Mouse (Mus musculus): ENCODE data around the gene Snx18. TPM values are rescaled to one million over a fixed set of nuclear protein-coding genes. Genes with fewer than 3 reads are reported as not detected.

Gene Snx18
- polyA plus RNA-seq, 1 experiment, result 0.07 TPM

GRCm38 (mm10) chr13:113582024-113582423 is 36.3 kb downstream of the Snx18 start:
- H3K4me1 ChIP-seq (ENCODE audit: control insufficient read depth), result no peaks in the 10 kb centered on the region
- H3K36me3 ChIP-seq (ENCODE audit: control insufficient read depth), result no peaks in the 10 kb centered on the region
- no peaks in the 10 kb centered on the region for H3K27me3 ChIP-seq (ENCODE audit: control insufficient read depth)
- no peaks in the 10 kb centered on the region for H3K9me3 ChIP-seq (ENCODE audit: control insufficient read depth, low read length)
- TF ChIP-seq GATA1 (IDR thresholded peaks at IDR 0.05; ENCODE audit: low read length), result no peak
- no peak for TF ChIP-seq TAL1 (IDR thresholded peaks at IDR 0.05; ENCODE audit: low read length)
- H3K4me3 ChIP-seq (replicated peaks), result no peak overlapping the region

DNA sequence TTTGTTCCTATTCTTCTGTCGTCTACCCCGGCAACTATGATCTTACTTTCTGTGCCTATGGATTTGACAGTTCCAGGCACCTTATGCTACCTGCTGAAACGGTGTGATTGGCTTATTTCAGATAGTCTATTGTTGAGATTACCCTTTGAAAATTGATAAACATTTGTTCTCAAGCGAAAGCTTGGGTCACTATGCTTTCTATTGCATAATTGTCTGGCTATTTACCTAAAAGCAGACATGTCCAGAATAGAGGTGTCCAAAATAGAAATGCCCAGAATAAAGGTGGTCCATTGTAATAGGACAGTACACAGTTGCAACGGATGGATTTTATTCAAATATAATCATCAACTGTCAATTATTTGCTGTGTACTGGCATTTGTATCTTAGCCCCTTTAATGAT is 36.9 kb downstream of the Snx18 start:
- no peaks in the 10 kb centered on the region for H3K27me3 ChIP-seq (ENCODE audit: control insufficient read depth)
- no peaks in the 10 kb centered on the region for H3K36me3 ChIP-seq (ENCODE audit: control insufficient read depth)

DNA sequence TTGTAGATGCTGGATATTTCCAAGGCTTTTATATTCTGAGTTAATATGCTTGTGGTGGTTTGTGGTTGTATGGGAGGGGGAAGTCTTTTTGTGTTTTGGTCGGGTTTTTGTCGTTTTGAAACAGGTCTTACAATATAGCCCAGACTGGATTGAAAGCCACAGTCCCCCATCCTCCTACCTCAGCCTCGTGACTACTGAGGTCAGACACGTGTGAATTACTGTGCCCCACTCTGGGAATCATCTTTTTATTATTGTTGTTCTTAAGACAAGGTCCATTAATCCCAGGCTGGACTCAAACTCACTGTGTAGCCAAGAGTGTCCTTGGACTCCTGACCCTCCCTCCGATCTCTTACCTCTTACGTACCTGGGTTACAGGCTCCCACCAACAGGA is 38.0 kb downstream of the Snx18 start:
- Histone ChIP-seq H3K4me1 (ENCODE audit: control insufficient read depth) (no peaks in the 10 kb centered on the region), H3K27me3 (ENCODE audit: control insufficient read depth) (no peaks in the 10 kb centered on the region), H3K36me3 (ENCODE audit: control insufficient read depth) (no peaks in the 10 kb centered on the region), H3K4me3 (replicated peaks) (no peak overlapping the region), H3K9me3 (ENCODE audit: control insufficient read depth, low read length) (no peaks in the 10 kb centered on the region)
- TF ChIP-seq TAL1 (IDR thresholded peaks at IDR 0.05; ENCODE audit: low read length) (no peak), GATA1 (IDR thresholded peaks at IDR 0.05; ENCODE audit: low read length) (no peak)

More for the DNA sequence above, 36.9 kb downstream of the Snx18 start:
- Histone ChIP-seq H3K4me3 (replicated peaks) (no peak overlapping the region), H3K4me1 (ENCODE audit: control insufficient read depth) (no peaks in the 10 kb centered on the region), H3K9me3 (ENCODE audit: control insufficient read depth, low read length) (no peaks in the 10 kb centered on the region)
- TF ChIP-seq GATA1 (IDR thresholded peaks at IDR 0.05; ENCODE audit: low read length) (no peak), TAL1 (IDR thresholded peaks at IDR 0.05; ENCODE audit: low read length) (no peak)

- Histone ChIP-seq H3K27me3 (ENCODE audit: control insufficient read depth) (no peaks in the 10 kb centered on the region), H3K36me3 (ENCODE audit: control insufficient read depth) (no peaks in the 10 kb centered on the region), H3K4me3 (replicated peaks) (no peak overlapping the region), H3K4me1 (ENCODE audit: control insufficient read depth) (no peaks in the 10 kb centered on the region), H3K9me3 (ENCODE audit: control insufficient read depth, low read length) (no peaks in the 10 kb centered on the region)
- TF ChIP-seq GATA1 (IDR thresholded peaks at IDR 0.05; ENCODE audit: low read length) (no peak), TAL1 (IDR thresholded peaks at IDR 0.05; ENCODE audit: low read length) (no peak)
Observed at GRCm38 (mm10) chr13:113579788-113580399, 38.5 kb downstream of the Snx18 start.

- Histone ChIP-seq H3K27me3 (ENCODE audit: control insufficient read depth) (no peaks in the 10 kb centered on the region), H3K4me1 (ENCODE audit: control insufficient read depth) (no peaks in the 10 kb centered on the region), H3K36me3 (ENCODE audit: control insufficient read depth) (no peaks in the 10 kb centered on the region), H3K9me3 (ENCODE audit: control insufficient read depth, low read length) (no peaks in the 10 kb centered on the region), H3K4me3 (replicated peaks) (no peak overlapping the region)
- TF ChIP-seq TAL1 (IDR thresholded peaks at IDR 0.05; ENCODE audit: low read length) (no peak), GATA1 (IDR thresholded peaks at IDR 0.05; ENCODE audit: low read length) (no peak)
Observed at GRCm38 (mm10) chr13:113574232-113574631, 44.1 kb downstream of the Snx18 start.

GRCm38 (mm10) chr13:113573377-113573776 is 45.0 kb downstream of the Snx18 start:
- TF ChIP-seq TAL1 (IDR thresholded peaks at IDR 0.05; ENCODE audit: low read length) (no peak), GATA1 (IDR thresholded peaks at IDR 0.05; ENCODE audit: low read length) (no peak)
- H3K36me3 ChIP-seq (ENCODE audit: control insufficient read depth), result no peaks in the 10 kb centered on the region
- H3K4me3 ChIP-seq (replicated peaks), result no peak overlapping the region
- no peaks in the 10 kb centered on the region for H3K4me1 ChIP-seq (ENCODE audit: control insufficient read depth)
- no peaks in the 10 kb centered on the region for H3K27me3 ChIP-seq (ENCODE audit: control insufficient read depth)
- H3K9me3 ChIP-seq (ENCODE audit: control insufficient read depth, low read length), result no peaks in the 10 kb centered on the region

- Histone ChIP-seq H3K27me3 (ENCODE audit: control insufficient read depth) (no peaks in the 10 kb centered on the region), H3K36me3 (ENCODE audit: control insufficient read depth) (no peaks in the 10 kb centered on the region), H3K4me1 (ENCODE audit: control insufficient read depth) (no peaks in the 10 kb centered on the region), H3K4me3 (replicated peaks) (no peak overlapping the region), H3K9me3 (ENCODE audit: control insufficient read depth, low read length) (peaks cover 3% of the 10 kb centered on the region; the same call in 1 of the 2 replicates)
- no peak for TF ChIP-seq GATA1 (IDR thresholded peaks at IDR 0.05; ENCODE audit: low read length)
- no peak for TF ChIP-seq TAL1 (IDR thresholded peaks at IDR 0.05; ENCODE audit: low read length)
Observed at GRCm38 (mm10) chr13:113572046-113572686, 46.2 kb downstream of the Snx18 start.

GRCm38 (mm10) chr13:113569526-113569925 is 48.8 kb downstream of the Snx18 start:
- no peaks in the 10 kb centered on the region for H3K27me3 ChIP-seq (ENCODE audit: control insufficient read depth)
- peaks cover 9% of the 10 kb centered on the region for H3K9me3 ChIP-seq (ENCODE audit: control insufficient read depth, low read length)
- no peaks in the 10 kb centered on the region for H3K4me1 ChIP-seq (ENCODE audit: control insufficient read depth)
- no peaks in the 10 kb centered on the region for H3K36me3 ChIP-seq (ENCODE audit: control insufficient read depth)
- no peak for TF ChIP-seq TAL1 (IDR thresholded peaks at IDR 0.05; ENCODE audit: low read length)
- no peak for TF ChIP-seq GATA1 (IDR thresholded peaks at IDR 0.05; ENCODE audit: low read length)
- H3K4me3 ChIP-seq (replicated peaks), result no peak overlapping the region

DNA sequence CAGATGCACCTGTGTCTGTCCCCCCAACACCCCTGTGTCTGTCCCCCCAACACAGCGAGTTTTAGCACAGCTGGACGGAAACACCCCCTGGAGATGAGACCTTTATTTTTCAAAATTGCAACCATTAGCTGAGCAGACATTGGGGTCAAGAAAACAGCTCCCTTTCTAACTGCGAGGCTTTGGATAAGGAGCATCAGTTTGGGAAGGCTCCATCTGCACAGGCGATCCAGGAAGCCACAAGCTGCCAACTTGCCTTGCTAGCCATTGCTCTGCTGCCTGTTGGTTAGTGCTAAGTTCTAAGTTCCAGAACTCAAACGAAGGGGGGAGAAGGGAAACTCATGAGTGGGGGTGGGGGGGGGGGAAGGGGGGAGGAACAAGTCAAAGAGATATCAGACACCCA is 51.4 kb downstream of the Snx18 start:
- Histone ChIP-seq H3K4me1 (ENCODE audit: control insufficient read depth) (no peaks in the 10 kb centered on the region), H3K27me3 (ENCODE audit: control insufficient read depth) (no peaks in the 10 kb centered on the region), H3K36me3 (ENCODE audit: control insufficient read depth) (no peaks in the 10 kb centered on the region), H3K9me3 (ENCODE audit: control insufficient read depth, low read length) (peaks cover 9% of the 10 kb centered on the region), H3K4me3 (replicated peaks) (no peak overlapping the region)
- TF ChIP-seq GATA1 (IDR thresholded peaks at IDR 0.05; ENCODE audit: low read length) (no peak), TAL1 (IDR thresholded peaks at IDR 0.05; ENCODE audit: low read length) (no peak)

All from erythroblast, embryonic 14.5 days (primary cell).